Mouse (Mus musculus): ENCODE measurements around the gene Pitpna.

- TF ChIP-seq CTCF (IDR thresholded peaks at IDR 0.05; ENCODE audit: control insufficient read depth, insufficient read depth, low read length) (no peak), POLR2A (IDR thresholded peaks at IDR 0.05; ENCODE audit: borderline replicate concordance, control insufficient read depth, low read depth, low read length) (no peak)
Observed at GRCm38 (mm10) chr11:75585978-75586377, 1.9 kb upstream of the Pitpna start.

Data from bone marrow, adult 2 months (tissue).